Mouse (Mus musculus) embryonic stem cell, embryonic (primary cell): ENCODE data around the gene Vmn1r180.
"Not testable (repeated sequence)": the region's sequence is repeated elsewhere in the genome, so short reads cannot be mapped to it uniquely, and the experiment has no call there.

Experiments
- CTCF ChIA-PET, 4 experiments: fragments of 300-600 bp in 2 of 4; fragments of 350-600 bp in 2 of 4; sonication (Branson Sonifier 250); formaldehyde crosslinking; loops; one replicate each; lab custom pipeline; 2022; ENCODE audit warnings: inconsistent platforms in 2 of 4; lab: Charles Lee
- POLR2A ChIA-PET, 4 experiments: fragments of 300-600 bp in 2 of 4; fragments of 350-600 bp in 2 of 4; sonication (Branson Sonifier 250); formaldehyde crosslinking; loops; one replicate each; lab custom pipeline; 2022; ENCODE audit warnings: antibody characterized with exemption in 4 of 4, inconsistent platforms in 1 of 4; lab: Charles Lee

Gene Vmn1r180

DNA sequence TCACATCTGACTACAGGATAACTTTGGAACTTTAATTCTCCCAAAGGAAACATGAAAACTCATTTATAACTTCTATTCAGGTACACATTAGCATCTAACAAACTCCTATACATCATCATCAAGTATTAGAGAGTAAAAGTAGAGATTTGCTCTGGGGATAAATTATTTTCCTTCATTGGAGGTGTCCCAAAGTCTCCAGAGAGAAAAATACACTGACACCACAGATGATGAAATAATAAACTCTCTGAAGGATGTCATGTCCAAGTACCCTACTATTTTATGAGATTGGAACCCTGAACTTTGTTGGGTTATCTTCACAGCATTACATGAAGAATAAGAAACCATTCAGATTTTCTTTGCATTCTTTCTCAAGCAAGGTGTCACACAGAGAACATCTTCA, at the start of gene Vmn1r180:
Gene Vmn1r180, plus strand, starts transcription at position 301 of the 400 bp plus-strand sequence.
- POLR2A ChIA-PET = interaction anchor here in 2 of 4 experiments (0.5 to 0.6 kb wide), 2 partner anchors 31 to 328 kb away, joined by 3 read pairs; no protein-coding TSS in a partner anchor

DNA sequence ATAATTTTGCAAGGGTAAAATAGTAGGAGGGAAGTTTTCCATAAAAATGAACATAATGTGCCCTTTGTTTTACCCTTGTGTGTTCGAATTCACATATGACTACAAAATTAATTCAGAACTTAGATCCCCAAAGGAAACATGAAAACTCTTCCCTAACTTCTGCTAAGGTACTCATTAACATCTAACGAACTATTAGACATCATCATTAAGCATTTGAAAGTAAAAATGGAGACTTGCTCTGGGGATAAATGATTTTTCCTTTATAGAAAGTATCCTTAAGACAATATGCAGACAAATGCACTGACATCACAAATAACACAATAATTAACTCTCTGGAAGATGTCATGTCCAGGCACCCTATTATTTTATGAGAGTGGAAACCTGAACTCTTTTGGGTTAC, 23.8 kb upstream of the Vmn1r180 start, which contains the start of gene Vmn1r179:
Gene Vmn1r179, plus strand, starts transcription at position 301 of the 400 bp plus-strand sequence.
- ChIA-PET POLR2A (no interaction called here), CTCF (no interaction called here)

More for the DNA sequence above, at the start of gene Vmn1r180:
- CTCF ChIA-PET = no interaction called here

DNA sequence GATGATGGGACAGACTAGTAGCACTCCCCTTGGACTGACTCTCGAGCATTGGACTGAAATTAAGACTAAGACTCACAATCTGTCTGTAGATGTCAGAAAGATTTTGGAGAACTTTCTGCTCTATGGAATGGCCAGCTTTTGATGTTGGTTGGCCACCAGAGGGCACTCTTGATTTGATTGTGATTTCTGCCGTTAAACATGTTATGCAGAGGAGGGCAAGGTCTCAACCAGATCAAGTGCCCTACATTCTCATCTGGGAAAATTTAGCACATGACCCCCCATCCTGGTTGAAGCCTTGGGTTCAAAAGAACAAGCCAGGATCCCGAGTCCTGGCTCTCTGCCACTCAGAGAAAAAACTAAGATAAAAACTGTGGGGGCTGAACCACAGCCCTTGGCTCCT, 17.6 kb downstream of the Vmn1r180 start:
- POLR2A ChIA-PET, CTCF ChIA-PET: not testable (repeated sequence)

DNA sequence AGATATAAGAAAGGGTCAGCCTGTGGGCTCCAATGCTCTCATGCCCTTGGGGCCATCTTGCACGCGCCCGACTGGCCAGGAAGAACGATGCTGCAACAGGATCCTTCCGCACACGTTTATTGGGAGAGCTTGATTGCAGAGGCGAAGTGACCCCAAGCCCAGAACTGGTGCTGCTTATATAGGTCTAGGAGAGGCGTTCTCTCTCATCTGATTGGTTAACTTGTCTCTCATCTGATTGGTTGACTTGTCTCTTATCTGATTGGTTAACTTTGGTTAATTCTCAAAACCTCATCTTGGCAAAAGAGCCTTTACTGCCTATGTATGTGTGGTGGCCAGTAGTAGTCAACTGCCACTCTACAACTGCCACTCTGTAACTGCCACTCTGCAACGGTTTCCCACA, 23.9 kb downstream of the Vmn1r180 start, which contains the start of gene Vmn1r181:
Gene Vmn1r181, plus strand, starts transcription at position 301 of the 400 bp plus-strand sequence.
- CTCF ChIA-PET = interaction anchor here in 1 of 4 experiments (1.1 kb wide), 1 partner anchor 932 kb away, joined by 9 read pairs; no protein-coding TSS in a partner anchor
- POLR2A ChIA-PET = not testable (repeated sequence)

DNA sequence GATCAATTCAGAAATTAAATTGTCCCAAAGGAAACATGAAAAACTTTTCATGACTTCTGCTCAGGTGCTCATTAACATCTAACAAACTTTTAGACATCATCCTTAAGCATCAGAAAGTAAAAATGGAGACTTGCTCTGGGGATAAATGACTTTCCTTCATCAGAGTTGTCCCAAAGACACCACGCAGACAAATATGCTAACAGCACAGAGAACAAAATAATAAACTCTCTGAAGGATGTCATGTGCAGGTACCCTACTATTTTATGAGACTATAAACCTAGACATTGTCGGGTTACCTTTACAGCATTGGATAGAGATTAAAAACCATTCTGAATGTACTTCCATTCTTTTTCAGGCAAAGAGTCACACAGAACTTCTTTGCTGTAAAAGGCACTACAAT, 51.0 kb downstream of the Vmn1r180 start, which contains the start of gene V1rd19:
Gene V1rd19, plus strand, starts transcription at position 301 of the 400 bp plus-strand sequence.
- POLR2A ChIA-PET = no interaction called here
- CTCF ChIA-PET = interaction anchor here in 1 of 4 experiments (0.6 kb wide), 1 partner anchor 38 kb away, joined by 11 read pairs; no protein-coding TSS in a partner anchor
